Mouse (Mus musculus): Measurements from ENCODE around the gene 9130019O22Rik.
"Not testable (repeated sequence)": the region's sequence is repeated elsewhere in the genome, so short reads cannot be mapped to it uniquely, and the experiment has no call there.

The 9130019O22Rik gene

DNA sequence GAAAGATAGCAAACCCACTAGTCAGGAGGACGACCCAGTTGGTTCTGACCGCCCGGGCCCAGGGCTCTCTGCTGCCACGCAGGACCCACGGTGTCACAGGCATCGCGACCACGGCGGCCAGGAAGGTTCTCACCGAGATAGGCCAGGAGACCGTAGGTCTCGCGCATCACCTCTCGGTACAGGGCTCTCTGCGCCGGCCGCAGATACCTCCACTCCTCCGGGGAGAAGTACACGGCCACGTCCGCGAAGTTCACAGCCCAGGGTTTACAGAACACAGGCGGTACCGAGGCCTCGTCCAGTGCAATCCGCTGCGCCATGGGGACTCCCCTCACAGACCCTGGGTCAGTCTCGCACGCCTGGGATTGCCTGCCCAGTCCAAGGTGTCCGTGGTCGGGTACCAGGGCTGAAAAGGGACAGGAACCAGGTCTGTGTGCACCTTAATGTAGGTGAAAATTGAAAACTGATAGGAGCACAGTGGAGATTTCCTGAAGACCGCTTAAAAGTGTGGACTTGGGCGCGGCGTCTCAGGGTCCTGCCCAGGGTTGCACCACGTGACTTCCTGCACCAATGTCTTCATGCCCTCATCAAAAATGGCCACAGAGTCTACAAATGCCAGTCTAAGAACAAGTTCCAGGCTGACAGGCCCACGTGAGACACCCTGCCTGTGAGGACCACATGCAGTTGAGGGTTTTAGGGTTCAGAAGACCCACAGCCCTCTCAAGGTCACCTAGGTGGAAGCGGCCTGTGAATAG is at the start of gene 9130019O22Rik:
Gene 9130019O22Rik (minus strand): TSS at position 526 of the 752 bp plus-strand sequence.
- peak; percentile 81 for DNase-seq (ENCODE audit: low read depth, low spot score)

- no peak for DNase-seq (ENCODE audit: low read depth, low spot score)
These were observed 48.2 kb upstream of the 9130019O22Rik start for GRCm38 (mm10) chr7:127435206-127435605.

DNA sequence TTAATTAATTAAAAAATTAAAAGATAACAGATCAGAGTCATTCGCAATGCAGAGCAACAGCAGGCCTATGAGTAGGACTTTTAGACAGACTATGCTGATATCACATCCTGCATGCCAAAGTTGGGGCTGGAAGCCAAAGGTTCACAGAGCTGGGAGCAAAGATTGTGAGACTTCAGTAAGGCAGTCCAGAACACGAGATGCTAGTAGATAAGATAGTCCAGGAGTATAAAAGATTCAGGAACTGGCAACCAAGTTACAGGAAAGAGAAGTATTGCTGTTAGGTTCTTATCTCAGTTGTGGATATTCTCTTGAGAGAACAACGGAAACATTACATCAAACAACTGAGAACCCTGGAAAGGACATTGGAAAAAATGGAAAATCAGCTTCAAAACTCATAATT is 39.4 kb upstream of the 9130019O22Rik start:
- no peak for DNase-seq (ENCODE audit: low read depth, low spot score)

GRCm38 (mm10) chr7:127425911-127426310 is 38.9 kb upstream of the 9130019O22Rik start:
- DNase-seq (ENCODE audit: low read depth, low spot score) = no peak

DNA sequence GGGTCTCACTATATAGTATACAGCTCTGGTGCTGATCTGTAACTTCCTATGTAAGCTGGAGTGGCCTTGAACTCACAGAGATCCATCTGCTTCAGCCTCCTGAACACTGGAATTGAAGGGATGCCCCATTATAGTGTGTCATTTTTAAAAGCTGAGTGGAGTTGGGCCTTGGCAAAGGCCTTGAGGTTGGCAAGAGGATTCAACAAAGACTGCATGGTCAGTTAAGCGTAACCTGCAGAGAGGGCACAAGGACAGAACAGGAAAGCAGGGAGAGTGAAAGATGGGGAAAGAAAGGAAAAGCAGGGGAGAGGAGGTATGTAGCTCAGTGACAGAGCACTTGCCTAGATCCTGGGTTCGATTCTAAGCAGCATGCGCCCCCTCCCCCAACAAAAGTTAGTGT is 38.3 kb upstream of the 9130019O22Rik start:
- DNase-seq (ENCODE audit: low read depth, low spot score) = no peak

- no peak for DNase-seq (ENCODE audit: low read depth, low spot score)
These were observed 35.3 kb upstream of the 9130019O22Rik start for GRCm38 (mm10) chr7:127422247-127422646.

DNA sequence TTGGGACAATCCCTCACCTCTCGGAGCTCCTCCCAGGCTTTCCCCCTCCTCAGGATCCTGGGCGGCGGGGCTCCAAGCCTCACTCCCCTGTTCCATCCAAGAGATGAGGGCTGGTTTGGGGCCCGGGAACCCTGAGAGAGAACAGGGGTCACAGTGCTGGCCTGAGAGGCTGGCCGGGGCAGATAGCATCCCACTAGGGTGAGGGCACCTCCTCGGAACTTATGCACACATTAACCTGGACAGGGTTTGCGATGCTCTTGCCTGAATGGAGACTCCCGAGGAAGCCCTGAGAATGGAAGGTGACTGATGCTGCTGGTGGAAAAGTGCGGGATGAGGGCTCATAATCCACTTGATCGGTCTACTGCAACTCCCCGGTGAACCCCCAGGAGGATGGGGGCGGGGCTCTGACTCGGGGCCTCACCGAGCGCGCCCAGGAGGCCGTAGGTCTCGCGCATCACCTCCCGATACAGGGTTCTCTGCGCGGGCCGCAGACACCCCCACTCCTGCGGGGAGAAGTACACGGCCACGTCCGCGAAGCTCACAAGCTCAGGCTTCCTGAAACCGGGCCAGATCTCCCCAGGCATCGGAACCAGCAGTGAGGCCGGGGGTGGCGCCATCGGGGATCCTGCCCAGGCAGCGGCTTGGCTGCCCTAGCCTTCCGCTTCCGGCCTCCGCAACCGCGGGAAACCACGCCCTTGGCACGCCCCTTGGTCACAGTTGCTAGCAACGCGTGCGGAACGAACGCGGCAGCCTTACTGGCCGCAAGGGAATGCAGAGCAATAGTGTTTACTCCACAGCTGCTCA is 34.6 kb upstream of the 9130019O22Rik start, which contains the start of gene Zfp688:
Gene Zfp688 (minus strand): TSS at position 681 of the 804 bp plus-strand sequence.
- DNase-seq (ENCODE audit: low read depth, low spot score) = peak; percentile 85

- no peak for DNase-seq (ENCODE audit: low read depth, low spot score)
These were observed 24.5 kb upstream of the 9130019O22Rik start for GRCm38 (mm10) chr7:127411418-127411817.

GRCm38 (mm10) chr7:127406002-127406987 is 19.3 kb upstream of the 9130019O22Rik start, which contains the start of gene Zfp764:
Zfp764 (minus strand) TSS chr7:127406822.
- DNase-seq (ENCODE audit: low read depth, low spot score) = peak; percentile 78

- not testable (repeated sequence) for DNase-seq (ENCODE audit: low read depth, low spot score)
These were observed 17.1 kb upstream of the 9130019O22Rik start for GRCm38 (mm10) chr7:127404101-127404500.

DNA sequence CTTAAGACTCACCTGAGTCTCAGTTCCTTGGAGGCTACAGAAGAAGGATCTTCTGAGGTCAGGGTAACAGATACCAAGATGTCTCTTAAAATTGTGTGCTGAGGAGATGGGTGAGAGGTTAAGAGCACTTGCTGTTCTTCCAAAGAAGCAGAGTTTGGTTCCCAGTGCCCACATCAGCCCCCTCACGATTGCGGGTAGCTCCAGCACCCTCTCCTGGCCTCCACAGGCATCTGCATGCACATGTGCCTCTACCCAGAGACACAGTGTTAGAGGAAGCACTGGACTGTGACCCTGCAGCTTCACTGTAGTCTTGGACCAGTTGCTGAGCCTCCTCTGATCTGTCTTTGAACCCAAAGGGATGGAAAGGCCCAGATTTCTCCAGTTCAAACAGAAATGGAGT is 16.0 kb upstream of the 9130019O22Rik start:
- no peak for DNase-seq (ENCODE audit: low read depth, low spot score)

GRCm38 (mm10) chr7:127400355-127400754 is 13.4 kb upstream of the 9130019O22Rik start:
- DNase-seq (ENCODE audit: low read depth, low spot score) = no peak

GRCm38 (mm10) chr7:127393944-127394333 is 7.0 kb upstream of the 9130019O22Rik start:
- no peak for DNase-seq (ENCODE audit: low read depth, low spot score)

- DNase-seq (ENCODE audit: low read depth, low spot score) = peak; percentile 98
These were observed 6.4 kb upstream of the 9130019O22Rik start, which contains the start of gene E430018J23Rik for GRCm38 (mm10) chr7:127393157-127393943. E430018J23Rik (minus strand) TSS chr7:127393629.

DNA sequence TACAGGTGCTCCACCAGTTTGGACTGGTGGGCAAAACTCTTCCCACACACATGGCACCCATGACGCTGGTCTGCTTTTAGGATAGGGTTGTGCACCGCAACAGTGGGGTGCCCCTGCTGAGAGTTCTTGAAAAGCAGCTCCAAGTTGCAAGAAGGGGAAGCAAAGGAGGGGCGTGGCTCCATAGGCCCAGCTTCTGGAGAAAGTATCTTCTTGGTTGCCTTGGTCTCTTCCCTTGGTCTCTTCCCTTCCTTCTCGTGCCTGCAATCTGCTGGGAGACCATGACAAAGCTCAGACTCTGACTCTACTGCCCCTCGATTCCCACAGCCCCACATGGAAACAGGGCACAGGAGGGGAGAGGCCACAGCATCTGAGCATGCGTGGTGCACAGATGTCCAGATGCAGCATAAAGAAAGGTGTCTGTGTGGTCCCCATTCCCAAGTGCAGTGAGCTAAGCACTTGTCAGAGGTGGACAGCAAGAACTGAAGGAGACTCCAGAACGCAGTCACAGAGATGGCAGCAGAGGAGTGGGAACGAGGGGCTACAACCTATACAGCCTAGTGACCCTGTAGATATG is 5.4 kb upstream of the 9130019O22Rik start:
- no peak for DNase-seq (ENCODE audit: low read depth, low spot score)

DNA sequence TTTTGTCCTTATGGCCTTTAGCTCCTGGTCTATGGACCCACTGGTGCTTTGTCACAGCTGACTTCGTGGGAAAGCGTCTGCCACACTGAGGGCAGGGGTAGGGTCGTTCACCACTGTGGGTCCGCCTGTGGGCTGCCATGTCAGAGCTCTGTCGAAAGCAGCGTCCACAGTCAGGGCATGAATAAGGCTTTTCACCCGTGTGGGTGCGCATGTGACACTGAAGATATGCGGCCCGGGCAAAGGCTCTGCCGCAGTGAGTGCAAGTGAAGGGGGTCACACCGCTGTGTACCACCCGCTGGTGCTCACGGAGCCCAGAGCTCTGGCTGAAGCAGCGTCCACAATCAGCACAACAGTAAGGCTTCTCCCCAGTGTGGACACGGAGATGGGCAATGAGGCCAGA is 4.6 kb upstream of the 9130019O22Rik start:
- DNase-seq (ENCODE audit: low read depth, low spot score) = no peak

DNA sequence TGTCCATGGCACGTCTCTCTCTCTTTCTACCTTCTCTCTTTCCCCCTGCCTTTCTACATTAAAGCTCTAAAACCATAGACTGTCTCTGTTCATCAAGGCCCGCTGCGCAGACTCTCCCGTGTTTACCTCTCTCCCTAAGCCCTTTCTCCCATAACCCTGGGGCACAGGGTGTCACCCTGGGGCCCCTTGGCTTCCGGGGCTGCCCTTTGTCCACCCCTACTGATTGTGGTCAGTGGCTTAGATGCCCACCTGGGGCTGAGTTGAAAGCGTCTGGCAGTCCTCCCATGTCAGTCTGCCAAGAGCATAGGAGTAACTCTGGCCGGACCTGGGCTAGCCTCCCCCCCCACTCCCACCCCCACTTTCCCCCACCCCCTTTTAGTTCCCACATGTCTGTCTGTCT is 3.3 kb upstream of the 9130019O22Rik start:
- no peak for DNase-seq (ENCODE audit: low read depth, low spot score)

- not testable (repeated sequence) for DNase-seq (ENCODE audit: low read depth, low spot score)
These were observed 1.2 kb upstream of the 9130019O22Rik start for GRCm38 (mm10) chr7:127388201-127388600.

- DNase-seq (ENCODE audit: low read depth, low spot score) = not testable (repeated sequence)
These were observed 1.4 kb downstream of the 9130019O22Rik start for GRCm38 (mm10) chr7:127385560-127385959.

DNA sequence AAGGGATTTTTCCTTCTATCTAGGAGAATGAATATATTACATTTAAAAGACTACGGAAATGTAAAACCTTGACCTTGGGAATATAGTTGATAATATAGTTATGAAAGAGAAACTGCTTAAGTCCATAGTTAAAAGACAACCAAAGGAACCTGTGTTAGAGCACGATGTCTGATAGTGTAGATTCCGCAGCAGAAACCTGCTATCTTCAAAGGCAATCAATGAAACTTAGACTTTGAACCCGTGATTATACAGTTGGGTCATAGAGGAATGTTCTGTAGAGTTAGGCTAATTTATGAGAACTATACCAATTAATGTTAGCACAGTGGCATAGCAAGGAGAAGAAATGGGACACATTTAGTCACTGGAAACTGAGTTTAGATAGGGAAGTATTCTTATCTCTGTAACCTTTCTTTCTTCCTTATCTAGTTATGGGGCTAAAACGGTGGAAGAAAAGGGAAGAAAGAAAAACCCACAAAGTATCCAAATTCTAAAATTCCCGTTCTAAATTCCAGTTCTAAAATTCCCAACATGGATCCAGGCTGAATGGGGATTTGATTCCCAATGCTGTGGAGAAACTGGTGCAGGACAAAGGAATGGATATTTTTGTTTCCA is 8.6 kb downstream of the 9130019O22Rik start:
- no peak for DNase-seq (ENCODE audit: low read depth, low spot score)
